ENCODE assay signal across 21 mouse cellular contexts in genomic region chr6:137940374-137941218, GRCm38 (mm10).
A peak's percentile ranks its signal among the peaks of the same experiment; 100 is the strongest.
DNase-seq lines count a peak whose midpoint lies in the region; ATAC-seq and TF ChIP-seq lines count a peak whose summit lies in the region.
"Had no signal": no experiment of that assay in that cellular context is flagged by ENCODE, and none has a peak within 500 bp of the region (broad histone marks: within the 10 kb centered on the region; RNA-seq: fewer than 3 reads in every experiment).

No protein-coding gene starts in this region.

- no peak overlapping the region for H3K4me2 ChIP-seq in heart, embryonic 14.5 days (ENCODE audit: low read length)
- H3K4me2 ChIP-seq in kidney, postnatal 0 days (ENCODE audit: low read length) = no peak overlapping the region
- H3K4me2 ChIP-seq: forebrain, embryonic 13.5 days; heart, embryonic 13.5 days; limb, embryonic 12.5 days; liver, embryonic 11.5 days had no signal

- no peak overlapping the region for H3K4me3 ChIP-seq in heart, embryonic 14.5 days (ENCODE audit: control insufficient read depth in 1 of 2, insufficient read depth in 1 of 2, low read depth in 1 of 2, low read length in 2 of 2)
- no peak overlapping the region for H3K4me3 ChIP-seq in kidney, postnatal 0 days (replicated peaks; ENCODE audit: low read depth, low read length)
- H3K4me3 ChIP-seq: forebrain, embryonic 13.5 days; heart, embryonic 13.5 days; hindbrain, embryonic 10.5 days; limb, embryonic 12.5 days had no signal

- 0 out of 2 replicates have a peak, but pooled peaks have one; percentile 31 for ATAC-seq in heart, embryonic 14.5 days (ENCODE audit: insufficient number of reproducible peaks, insufficient read depth, low FRiP score, low read depth)
- no peak for ATAC-seq in kidney, postnatal 0 days (replicated peaks; ENCODE audit: low FRiP score, low read depth)
- ATAC-seq: forebrain, embryonic 13.5 days; hindbrain, embryonic 16.5 days; intestine, postnatal 0 days; liver, postnatal 0 days had no signal

- no peaks in the 10 kb centered on the region for H3K36me3 ChIP-seq in heart, embryonic 14.5 days (ENCODE audit: control insufficient read depth, insufficient read depth, low read length)
- no peaks in the 10 kb centered on the region for H3K36me3 ChIP-seq in kidney, postnatal 0 days (ENCODE audit: insufficient read depth, low read length)
- H3K36me3 ChIP-seq: heart, embryonic 13.5 days; hindbrain, embryonic 10.5 days; limb, embryonic 12.5 days had no signal

- no peak overlapping the region for H3K27ac ChIP-seq in heart, embryonic 14.5 days (replicated peaks in 1 of 2; ENCODE audit: control insufficient read depth in 1 of 2, insufficient read depth in 1 of 2, low read depth in 2 of 2, low read length in 2 of 2)
- H3K27ac ChIP-seq in kidney, postnatal 0 days = no peak overlapping the region
- H3K27ac ChIP-seq: forebrain, embryonic 13.5 days; heart, embryonic 13.5 days; hindbrain, embryonic 10.5 days; limb, embryonic 12.5 days; macrophage had no signal

- no peak for TF ChIP-seq CTCF in kidney, postnatal 0 days (IDR thresholded peaks at IDR 0.05; ENCODE audit: low read depth)

- no peaks in the 10 kb centered on the region for H3K27me3 ChIP-seq in heart, embryonic 14.5 days (ENCODE audit: control insufficient read depth, insufficient read depth, low read length)
- H3K27me3 ChIP-seq in kidney, postnatal 0 days (ENCODE audit: insufficient read depth, low read length) = no peaks in the 10 kb centered on the region
- H3K27me3 ChIP-seq: forebrain, embryonic 13.5 days; heart, embryonic 13.5 days; limb, embryonic 12.5 days had no signal

- WGBS in heart, embryonic 14.5 days = 23% methylated on average over 12 of the region's 12 CpGs
- 36% methylated on average over 12 of the region's 12 CpGs for WGBS in kidney, postnatal 0 days

- peaks cover 6 to 8% of the 10 kb centered on the region in 2 experiments for H3K4me1 ChIP-seq in heart, embryonic 14.5 days (ENCODE audit: control insufficient read depth in 2 of 2, insufficient read depth in 2 of 2, low read length in 2 of 2)
- peaks cover 7% of the 10 kb centered on the region; the same call in 1 of the 2 replicates for H3K4me1 ChIP-seq in kidney, postnatal 0 days (replicated peaks; ENCODE audit: insufficient read depth, low read length)
- H3K4me1 ChIP-seq: hindbrain, embryonic 10.5 days; limb, embryonic 12.5 days had no signal

- no peak overlapping the region for H3K9ac ChIP-seq in heart, embryonic 14.5 days (ENCODE audit: low read length)
- no peak overlapping the region for H3K9ac ChIP-seq in kidney, postnatal 0 days (ENCODE audit: low read depth, low read length)
- H3K9ac ChIP-seq: forebrain, embryonic 13.5 days; heart, embryonic 13.5 days; limb, embryonic 12.5 days; liver, postnatal 0 days had no signal

- no peaks in the 10 kb centered on the region for H3K9me3 ChIP-seq in heart, embryonic 14.5 days (ENCODE audit: control insufficient read depth, low read length)
- no peaks in the 10 kb centered on the region for H3K9me3 ChIP-seq in kidney, postnatal 0 days (replicated peaks; ENCODE audit: low read length)
- H3K9me3 ChIP-seq: forebrain, embryonic 13.5 days; heart, embryonic 13.5 days; hindbrain, embryonic 10.5 days; limb, embryonic 12.5 days had no signal

- no peak for DNase-seq in heart, adult 9 months (ENCODE audit: low spot score in 2 of 2)
- DNase-seq in kidney, postnatal 0 days (ENCODE audit: low spot score) = peak; percentile 21
- no peak for DNase-seq in kidney, adult 9 months
- DNase-seq in ES-CJ7 (ENCODE audit: low read depth, low spot score) = peak; percentile 48
- peak; percentile 73 for DNase-seq in ZHBTc4 (ENCODE audit: low read depth, low spot score)
- DNase-seq in urinary bladder, postnatal 10 days (ENCODE audit: low spot score) = no peak
- DNase-seq: adrenal gland, postnatal 10 days; cerebellum, adult 18-20 months; cerebellum, postnatal 14 days; kidney, postnatal 4 days; liver, postnatal 0 days; thymus, postnatal 14 days had no signal

Comparison
In these comparisons a context has a peak if more than half of its experiments do, and no peak if none do; other contexts are left out.
1. DNase-seq: peak in kidney, postnatal 0 days (single experiment), ES-CJ7 (single experiment) and ZHBTc4 (single experiment); none in heart, adult 9 months (0 of 2), kidney, adult 9 months (single experiment) and urinary bladder, postnatal 10 days (single experiment).